Mouse (Mus musculus): ENCODE measurements at regions not wholly inside any gene's neighbourhood (a gene's known extent, or its start where the extent isn't known, plus 50 kb on each side); places are given as distances from the start of the nearest gene placed in this dataset.

DNA sequence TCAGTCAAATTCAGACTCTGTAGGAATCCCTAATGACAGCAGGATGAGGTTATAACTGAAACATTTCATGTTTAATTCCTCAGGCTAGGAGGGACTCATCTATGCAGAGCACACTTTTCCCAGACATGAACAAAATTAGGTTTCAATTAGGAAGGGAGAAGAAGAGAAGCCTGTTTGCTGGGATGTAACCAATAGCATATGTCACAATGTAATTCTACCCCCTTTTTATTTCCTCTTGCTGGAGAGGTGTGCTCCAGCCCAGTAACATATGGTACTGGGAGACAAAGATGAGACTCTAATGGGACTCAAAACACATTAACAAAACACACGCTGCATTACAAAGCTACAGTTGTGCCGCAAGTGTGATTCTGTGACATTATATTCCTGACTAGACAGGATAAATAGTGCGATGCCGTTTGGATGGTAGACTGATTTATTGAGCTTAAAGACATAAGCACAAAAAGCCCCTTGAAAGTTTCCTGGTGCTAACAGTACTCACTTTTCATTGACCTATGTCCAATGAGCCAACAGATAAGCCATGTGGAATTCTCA lies 69.5 kb upstream of the Gbe1 start:
- TF ChIP-seq HCFC1 (IDR thresholded peaks at IDR 0.05; ENCODE audit: low read depth, low read length): no peak
- TF ChIP-seq POLR2A (IDR thresholded peaks at IDR 0.05; ENCODE audit: low read depth, low read length): no peak
- no peak for TF ChIP-seq IRF4 (IDR thresholded peaks at IDR 0.05; ENCODE audit: low read depth, low read length)
- TF ChIP-seq ZC3H11A (IDR thresholded peaks at IDR 0.05; ENCODE audit: low read depth, low read length): no peak
- TF ChIP-seq ETS1 (conservative IDR thresholded peaks at IDR 0.05; ENCODE audit: low read depth, low read length): no peak
- TF ChIP-seq CTCF (conservative IDR thresholded peaks at IDR 0.05 in 1 of 2, IDR thresholded peaks at IDR 0.05 in 1 of 2; ENCODE audit: low read depth in 2 of 2, low read length in 2 of 2): no peak
- TF ChIP-seq RCOR1 (conservative IDR thresholded peaks at IDR 0.05; ENCODE audit: low read depth, low read length): no peak
- no peak for TF ChIP-seq GABPA (IDR thresholded peaks at IDR 0.05; ENCODE audit: insufficient replicate concordance, low read depth, low read length)
- TF ChIP-seq MAX (IDR thresholded peaks at IDR 0.05; ENCODE audit: low read length): no peak
- TF ChIP-seq SMC3 (IDR thresholded peaks at IDR 0.05; ENCODE audit: low read depth, low read length): no peak

All from CH12.LX (cell line).